Mouse (Mus musculus): ENCODE results near the gene Tssk6. TPM values are rescaled to one million over a fixed set of nuclear protein-coding genes. Genes with fewer than 3 reads are reported as not detected.

Gene Tssk6
- polyA plus RNA-seq, 1 experiment from 2014 or later: 4.7 TPM

DNA sequence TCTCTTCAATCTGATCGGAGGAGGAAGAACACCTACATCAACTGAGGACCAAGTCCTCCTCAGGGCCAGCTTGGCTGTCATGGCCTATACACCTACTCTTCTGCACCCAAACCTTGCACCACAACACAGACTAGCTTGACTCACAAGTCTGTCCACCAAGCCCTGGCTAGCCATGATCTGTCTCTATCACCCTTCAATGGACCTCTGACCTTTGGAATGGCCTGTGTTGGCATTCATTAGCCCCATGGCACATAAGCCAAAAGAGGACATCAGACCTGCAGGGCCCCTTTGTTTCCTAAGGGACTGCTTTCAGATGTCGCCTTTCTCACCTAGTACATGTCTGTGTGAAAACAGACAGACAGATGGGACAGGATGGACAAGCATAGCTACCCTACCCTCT, 19.2 kb downstream of the Tssk6 start:
- Histone ChIP-seq H3K27ac (peak overlapping the region; percentile 77; the same call in 1 of the 2 replicates), H3K4me2 (replicated peaks) (no peak overlapping the region), H3K27me3 (ENCODE audit: control insufficient read depth, insufficient read depth, low read length) (no peaks in the 10 kb centered on the region), H3K4me3 (replicated peaks; ENCODE audit: low read length) (no peak overlapping the region), H3K36me3 (replicated peaks; ENCODE audit: control insufficient read depth, insufficient read depth) (no peaks in the 10 kb centered on the region), H3K9ac (peak overlapping the region; percentile 16), H3K9me3 (ENCODE audit: control insufficient read depth, low read length) (no peaks in the 10 kb centered on the region), H3K4me1 (replicated peaks; ENCODE audit: control insufficient read depth, insufficient read depth, low read length) (peaks cover 13% of the 10 kb centered on the region; the same call in 1 of the 2 replicates)
- WGBS: 98% methylated on average over 2 of the region's 2 CpGs
- no peak for DNase-seq (ENCODE audit: low spot score)
- ATAC-seq (ENCODE audit: low FRiP score): no peak

DNA sequence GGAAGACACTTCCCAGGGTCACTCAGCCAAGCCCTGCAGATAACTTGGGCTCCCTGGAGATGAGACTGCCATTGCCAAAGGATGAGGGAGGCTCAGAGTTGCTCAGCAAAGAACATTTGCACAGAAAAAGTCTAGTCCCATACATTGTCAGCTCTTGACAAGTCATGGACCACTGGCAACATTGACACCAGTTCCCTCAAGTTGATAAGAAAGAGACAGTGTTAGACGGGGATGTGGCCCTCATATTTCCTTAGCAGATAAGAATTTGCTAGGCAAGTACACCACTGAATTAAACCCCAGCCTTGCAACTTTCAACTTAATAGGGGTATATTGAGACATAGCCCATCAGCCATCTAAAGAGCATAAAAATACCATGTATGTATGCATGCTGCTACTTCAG, 22.0 kb downstream of the Tssk6 start:
- Histone ChIP-seq H3K36me3 (replicated peaks; ENCODE audit: control insufficient read depth, insufficient read depth) (no peaks in the 10 kb centered on the region), H3K27ac (no peak overlapping the region), H3K9me3 (ENCODE audit: control insufficient read depth, low read length) (no peaks in the 10 kb centered on the region), H3K4me2 (replicated peaks) (no peak overlapping the region), H3K4me3 (replicated peaks; ENCODE audit: low read length) (no peak overlapping the region), H3K4me1 (replicated peaks; ENCODE audit: control insufficient read depth, insufficient read depth, low read length) (peaks cover 13% of the 10 kb centered on the region; the same call in 1 of the 2 replicates), H3K9ac (no peak overlapping the region), H3K27me3 (ENCODE audit: control insufficient read depth, insufficient read depth, low read length) (no peaks in the 10 kb centered on the region)
- ATAC-seq (ENCODE audit: low FRiP score): no peak
- 83% methylated on average over 1 of the region's 1 CpGs for WGBS
- no peak for DNase-seq (ENCODE audit: low spot score)

DNA sequence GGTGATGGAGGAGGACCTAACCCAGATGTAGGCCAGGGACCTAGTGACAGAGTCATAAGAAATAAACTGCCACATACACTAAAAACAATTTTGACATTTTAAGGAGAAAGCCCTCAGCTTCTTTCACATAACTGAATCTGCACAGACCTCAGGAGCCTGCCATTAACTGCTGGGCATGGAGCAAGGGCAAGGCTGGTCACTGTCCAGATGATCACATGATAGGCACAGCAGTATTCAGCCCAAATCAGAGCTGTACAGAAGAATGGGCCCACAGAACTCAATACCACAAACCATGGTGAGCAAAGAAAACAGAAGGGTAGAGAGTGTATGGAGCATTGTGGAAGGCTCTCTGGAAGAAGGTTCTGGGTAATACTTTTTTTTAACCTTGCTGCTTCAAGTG, 24.9 kb downstream of the Tssk6 start:
- Histone ChIP-seq H3K4me3 (replicated peaks; ENCODE audit: low read length) (no peak overlapping the region), H3K36me3 (replicated peaks; ENCODE audit: control insufficient read depth, insufficient read depth) (no peaks in the 10 kb centered on the region), H3K4me2 (replicated peaks) (no peak overlapping the region), H3K27ac (no peak overlapping the region), H3K9me3 (ENCODE audit: control insufficient read depth, low read length) (no peaks in the 10 kb centered on the region), H3K9ac (no peak overlapping the region), H3K27me3 (ENCODE audit: control insufficient read depth, insufficient read depth, low read length) (no peaks in the 10 kb centered on the region), H3K4me1 (replicated peaks; ENCODE audit: control insufficient read depth, insufficient read depth, low read length) (no peaks in the 10 kb centered on the region)
- no peak for DNase-seq (ENCODE audit: low spot score)
- ATAC-seq (ENCODE audit: low FRiP score): no peak

DNA sequence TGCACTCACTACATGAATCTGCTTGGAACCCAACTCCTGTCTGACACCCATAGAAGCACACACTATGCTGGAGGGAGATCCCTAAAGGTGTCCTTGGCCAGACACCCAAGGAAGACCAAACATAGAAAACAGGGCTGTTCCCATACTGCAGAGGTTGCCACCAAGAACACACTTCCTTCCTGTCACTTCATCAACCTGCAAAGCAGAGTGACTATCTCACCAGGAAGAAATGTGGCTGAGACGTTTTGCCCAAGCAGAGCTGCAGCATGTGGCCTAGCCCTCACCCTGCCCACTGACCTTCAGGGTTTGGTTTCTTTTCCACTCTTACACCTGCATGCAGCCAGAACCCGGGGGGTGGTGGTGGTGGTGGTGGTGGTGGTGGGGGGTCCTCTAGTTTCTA, 31.8 kb downstream of the Tssk6 start:
- no peaks in the 10 kb centered on the region for H3K9me3 ChIP-seq (ENCODE audit: control insufficient read depth, low read length)
- peaks cover 17% of the 10 kb centered on the region; the same call in 1 of the 2 replicates for H3K36me3 ChIP-seq (replicated peaks; ENCODE audit: control insufficient read depth, insufficient read depth)
- no peak overlapping the region for H3K4me3 ChIP-seq (replicated peaks; ENCODE audit: low read length)
- DNase-seq (ENCODE audit: low spot score): no peak
- H3K9ac ChIP-seq: no peak overlapping the region
- H3K4me2 ChIP-seq (replicated peaks): no peak overlapping the region
- no peak for ATAC-seq (ENCODE audit: low FRiP score)
- no peak overlapping the region for H3K27ac ChIP-seq
- H3K27me3 ChIP-seq (ENCODE audit: control insufficient read depth, insufficient read depth, low read length): no peaks in the 10 kb centered on the region
- WGBS: 87% methylated on average over 2 of the region's 2 CpGs
- peaks cover 4% of the 10 kb centered on the region; the same call in 1 of the 2 replicates for H3K4me1 ChIP-seq (replicated peaks; ENCODE audit: control insufficient read depth, insufficient read depth, low read length)

DNA sequence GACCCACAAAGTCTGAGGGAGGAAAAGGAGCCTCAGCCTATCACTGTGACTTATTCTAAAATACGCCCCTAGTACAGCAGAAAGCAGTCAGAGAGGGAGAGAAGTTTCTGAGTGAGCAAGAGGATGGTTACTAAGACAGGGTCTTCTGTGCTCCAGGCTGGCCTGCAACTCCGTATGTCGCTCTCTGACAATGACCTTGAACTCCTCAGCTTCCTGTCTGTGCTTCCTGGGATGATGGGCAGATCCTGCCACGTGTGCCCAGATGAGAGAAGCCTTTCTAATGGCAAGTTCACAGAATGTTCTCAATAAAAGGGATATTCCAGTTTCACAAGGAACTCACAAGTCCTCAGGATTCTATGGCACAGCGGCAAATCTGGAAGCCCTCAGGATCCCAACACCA, 32.6 kb downstream of the Tssk6 start:
- Histone ChIP-seq H3K4me2 (replicated peaks) (no peak overlapping the region), H3K4me3 (replicated peaks; ENCODE audit: low read length) (no peak overlapping the region), H3K4me1 (replicated peaks; ENCODE audit: control insufficient read depth, insufficient read depth, low read length) (peaks cover 4% of the 10 kb centered on the region; the same call in 1 of the 2 replicates), H3K36me3 (replicated peaks; ENCODE audit: control insufficient read depth, insufficient read depth) (peaks cover 17% of the 10 kb centered on the region; the same call in 1 of the 2 replicates), H3K27ac (no peak overlapping the region), H3K27me3 (ENCODE audit: control insufficient read depth, insufficient read depth, low read length) (no peaks in the 10 kb centered on the region), H3K9ac (no peak overlapping the region), H3K9me3 (ENCODE audit: control insufficient read depth, low read length) (no peaks in the 10 kb centered on the region)
- WGBS: 95% methylated on average over 5 of the region's 5 CpGs
- DNase-seq (ENCODE audit: low spot score) (no peak), ATAC-seq (ENCODE audit: low FRiP score) (no peak)

DNA sequence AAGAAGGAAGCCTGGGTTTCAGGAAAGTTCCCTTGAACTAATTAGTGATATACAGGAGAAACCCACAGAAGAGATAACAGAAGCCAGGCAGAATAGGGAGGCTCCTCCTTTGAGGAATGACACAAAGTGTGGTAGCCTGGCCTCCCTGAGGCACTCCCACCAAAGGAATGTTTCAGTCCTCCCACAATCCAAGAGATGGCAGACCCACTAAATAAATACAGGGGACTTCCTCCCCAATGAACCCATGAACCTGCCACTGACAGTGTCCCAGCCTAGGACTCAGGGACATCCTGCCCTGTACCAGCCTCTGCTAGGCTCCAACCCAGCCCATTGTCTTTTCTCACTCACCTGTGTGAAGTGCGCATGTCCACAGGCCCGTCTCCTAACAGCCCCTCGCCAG, 33.4 kb downstream of the Tssk6 start:
- peaks cover 4% of the 10 kb centered on the region; the same call in 1 of the 2 replicates for H3K4me1 ChIP-seq (replicated peaks; ENCODE audit: control insufficient read depth, insufficient read depth, low read length)
- peaks cover 17% of the 10 kb centered on the region; the same call in 1 of the 2 replicates for H3K36me3 ChIP-seq (replicated peaks; ENCODE audit: control insufficient read depth, insufficient read depth)
- WGBS: 94% methylated on average over 3 of the region's 3 CpGs
- no peak overlapping the region for H3K27ac ChIP-seq
- no peak overlapping the region for H3K9ac ChIP-seq
- H3K9me3 ChIP-seq (ENCODE audit: control insufficient read depth, low read length): no peaks in the 10 kb centered on the region
- ATAC-seq (ENCODE audit: low FRiP score): no peak
- H3K27me3 ChIP-seq (ENCODE audit: control insufficient read depth, insufficient read depth, low read length): no peaks in the 10 kb centered on the region
- DNase-seq (ENCODE audit: low spot score): no peak
- H3K4me2 ChIP-seq (replicated peaks): no peak overlapping the region
- no peak overlapping the region for H3K4me3 ChIP-seq (replicated peaks; ENCODE audit: low read length)

DNA sequence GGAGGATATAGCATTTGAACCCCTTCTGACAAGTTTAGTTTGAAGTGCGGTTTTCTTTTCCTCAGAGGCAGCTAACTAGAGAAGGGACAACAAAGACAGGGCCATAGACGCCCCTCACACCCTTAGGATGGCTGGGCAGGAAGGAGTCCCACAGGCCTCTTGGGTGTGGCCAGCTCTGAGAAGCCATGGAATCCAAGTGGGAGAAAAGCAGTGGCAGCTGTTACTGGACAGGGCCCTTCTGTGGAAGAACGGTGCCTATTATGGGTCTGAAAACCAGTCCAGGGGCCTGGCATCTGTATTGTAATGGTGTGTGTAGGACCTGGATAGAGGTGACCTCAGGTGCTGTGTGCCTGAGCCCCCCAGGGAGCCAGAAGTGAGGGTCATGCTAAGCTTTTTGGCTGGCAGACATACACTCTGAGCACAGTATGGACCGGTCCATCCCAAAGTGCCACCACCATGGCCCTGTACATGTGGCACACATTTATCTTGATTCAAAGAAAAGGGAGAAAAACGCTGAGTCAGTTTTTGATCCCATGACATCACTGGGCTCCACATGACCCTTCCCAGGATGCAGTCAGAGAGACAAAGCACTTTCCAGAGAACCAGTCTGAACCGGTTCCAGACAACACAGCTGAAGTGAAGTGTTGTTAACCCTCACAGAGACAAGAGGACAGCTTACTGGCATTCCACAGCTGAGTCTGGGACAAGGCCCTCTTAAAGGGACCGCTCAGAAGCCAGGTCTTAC, 34.2 kb downstream of the Tssk6 start:
- Histone ChIP-seq H3K27me3 (ENCODE audit: control insufficient read depth, insufficient read depth, low read length) (no peaks in the 10 kb centered on the region), H3K4me2 (replicated peaks) (no peak overlapping the region), H3K9me3 (ENCODE audit: control insufficient read depth, low read length) (no peaks in the 10 kb centered on the region), H3K4me3 (replicated peaks; ENCODE audit: low read length) (no peak overlapping the region), H3K36me3 (replicated peaks; ENCODE audit: control insufficient read depth, insufficient read depth) (peaks cover 17% of the 10 kb centered on the region; the same call in 1 of the 2 replicates), H3K4me1 (replicated peaks; ENCODE audit: control insufficient read depth, insufficient read depth, low read length) (peaks cover 4% of the 10 kb centered on the region; the same call in 1 of the 2 replicates), H3K9ac (no peak overlapping the region), H3K27ac (0 out of 2 replicates have a peak overlapping the region, but pooled peaks have one; percentile 36)
- DNase-seq (ENCODE audit: low spot score): peak; percentile 59
- WGBS: 73% methylated on average over 7 of the region's 7 CpGs
- peak; percentile 69 for ATAC-seq (ENCODE audit: low FRiP score)

DNA sequence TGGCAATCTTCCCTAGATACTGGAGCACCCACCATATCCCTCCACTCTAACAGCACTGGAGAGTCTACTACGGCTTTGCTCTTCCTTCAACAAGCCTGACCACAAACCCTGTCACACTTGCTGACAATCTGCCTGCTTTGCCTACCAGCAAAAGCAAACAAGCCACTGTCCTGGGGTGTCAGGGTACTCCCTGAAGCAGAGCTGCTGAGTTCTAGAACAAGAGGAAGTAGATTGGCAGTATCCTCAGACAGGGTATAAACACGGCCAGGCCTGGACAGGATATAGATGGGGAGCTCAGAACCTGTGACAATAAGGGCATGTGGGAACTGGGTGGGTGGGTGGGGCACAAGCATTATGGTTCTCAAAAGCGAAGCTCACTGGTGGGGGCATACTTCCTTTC, 35.5 kb downstream of the Tssk6 start:
- ATAC-seq (ENCODE audit: low FRiP score): no peak
- H3K27ac ChIP-seq: no peak overlapping the region
- no peak overlapping the region for H3K4me2 ChIP-seq (replicated peaks)
- H3K4me3 ChIP-seq (replicated peaks; ENCODE audit: low read length): no peak overlapping the region
- 93% methylated on average over 3 of the region's 3 CpGs for WGBS
- peaks cover 17% of the 10 kb centered on the region; the same call in 1 of the 2 replicates for H3K36me3 ChIP-seq (replicated peaks; ENCODE audit: control insufficient read depth, insufficient read depth)
- H3K9ac ChIP-seq: no peak overlapping the region
- no peak for DNase-seq (ENCODE audit: low spot score)
- no peaks in the 10 kb centered on the region for H3K9me3 ChIP-seq (ENCODE audit: control insufficient read depth, low read length)
- peaks cover 4% of the 10 kb centered on the region; the same call in 1 of the 2 replicates for H3K4me1 ChIP-seq (replicated peaks; ENCODE audit: control insufficient read depth, insufficient read depth, low read length)
- no peaks in the 10 kb centered on the region for H3K27me3 ChIP-seq (ENCODE audit: control insufficient read depth, insufficient read depth, low read length)

DNA sequence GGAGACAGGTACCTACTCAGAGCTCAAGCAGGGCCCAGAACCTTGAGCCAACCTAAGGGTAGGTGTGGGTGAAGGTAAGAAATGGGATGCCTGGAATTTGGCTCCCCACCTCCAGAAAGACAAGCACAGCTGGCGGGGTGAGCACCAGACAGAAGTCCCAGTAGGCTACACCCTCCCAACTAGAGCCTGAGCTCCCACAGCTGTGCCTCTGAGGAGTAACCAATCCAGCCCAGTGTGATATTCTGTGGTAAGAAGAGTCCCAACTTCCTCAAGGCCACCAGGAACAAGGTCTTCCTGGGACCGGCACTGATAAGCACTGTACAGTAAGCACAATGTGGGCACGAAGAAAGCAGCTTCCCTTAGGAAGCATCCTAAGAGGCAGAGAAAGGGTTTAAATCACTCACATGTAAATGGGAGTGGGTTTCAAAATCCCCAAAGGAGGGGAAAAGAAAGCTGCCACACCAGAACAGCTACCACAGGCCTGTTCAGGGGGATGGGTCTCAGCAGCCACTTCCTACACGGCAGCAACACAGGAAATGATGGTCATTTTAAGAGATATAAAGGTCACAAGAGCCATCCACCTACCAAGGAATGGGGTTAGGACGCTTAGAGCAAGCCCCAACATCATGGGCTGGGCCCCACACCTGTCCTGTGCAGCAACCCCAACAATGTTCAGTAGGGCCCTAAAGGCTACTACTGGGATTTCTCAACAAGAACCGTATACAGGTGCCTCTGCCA, 36.4 kb downstream of the Tssk6 start:
- Histone ChIP-seq H3K4me3 (replicated peaks; ENCODE audit: low read length) (no peak overlapping the region), H3K27ac (no peak overlapping the region), H3K27me3 (ENCODE audit: control insufficient read depth, insufficient read depth, low read length) (no peaks in the 10 kb centered on the region), H3K4me1 (replicated peaks; ENCODE audit: control insufficient read depth, insufficient read depth, low read length) (peaks cover 4% of the 10 kb centered on the region; the same call in 1 of the 2 replicates), H3K4me2 (replicated peaks) (no peak overlapping the region), H3K36me3 (replicated peaks; ENCODE audit: control insufficient read depth, insufficient read depth) (peaks cover 17% of the 10 kb centered on the region; the same call in 1 of the 2 replicates), H3K9me3 (ENCODE audit: control insufficient read depth, low read length) (no peaks in the 10 kb centered on the region), H3K9ac (no peak overlapping the region)
- ATAC-seq (ENCODE audit: low FRiP score): no peak
- WGBS: 94% methylated on average over 6 of the region's 6 CpGs
- no peak for DNase-seq (ENCODE audit: low spot score)

All from hindbrain, embryonic 14.5 days (tissue).